Mouse (Mus musculus): ENCODE results near the gene Timm8a1. TPM values are rescaled to one million over a fixed set of nuclear protein-coding genes. Genes with fewer than 3 reads are reported as not detected.
"Not testable (repeated sequence)": the region's sequence is repeated elsewhere in the genome, so short reads cannot be mapped to it uniquely, and the experiment has no call there.

The Timm8a1 gene
- polyA plus RNA-seq, 1 experiment from 2014 or later, result 147 TPM

DNA sequence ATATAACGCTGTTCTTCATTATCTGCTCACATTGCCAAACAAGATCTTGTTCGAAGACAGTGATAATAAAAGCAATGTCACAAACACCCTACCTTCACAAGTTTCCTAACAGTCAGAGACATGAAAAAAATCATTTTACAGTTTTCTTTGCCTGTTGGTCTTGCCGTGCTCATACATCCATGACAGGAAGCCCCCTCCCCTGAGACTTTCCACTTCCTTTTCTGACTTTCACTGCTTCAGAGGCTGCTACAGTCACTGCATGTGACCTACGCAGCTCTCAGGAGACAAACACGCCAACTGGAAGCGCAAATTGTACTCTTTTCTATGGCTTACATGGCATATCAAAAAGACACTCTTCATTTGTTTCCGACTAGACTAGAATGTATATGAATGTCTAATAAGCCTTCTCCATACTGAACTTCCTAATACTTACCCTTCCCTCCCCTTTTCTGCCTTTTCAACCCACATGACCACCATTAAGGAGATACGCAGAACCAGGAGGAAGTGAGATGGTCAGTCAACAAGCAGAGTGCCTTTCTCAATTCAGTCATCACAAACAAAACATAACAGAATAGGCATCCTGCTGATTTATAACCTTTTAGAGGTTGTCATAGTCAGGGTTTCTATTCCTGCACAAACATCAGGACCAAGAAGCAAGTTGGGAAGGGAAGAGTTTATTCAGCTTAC lies 25.0 kb upstream of the Timm8a1 start:
- H3K27me3 ChIP-seq (replicated peaks), result no peaks in the 10 kb centered on the region
- no peaks in the 10 kb centered on the region for H3K9me3 ChIP-seq
- H3K27ac ChIP-seq, result no peak overlapping the region
- H3K36me3 ChIP-seq, result no peaks in the 10 kb centered on the region
- no peaks in the 10 kb centered on the region for H3K4me1 ChIP-seq (replicated peaks)
- no peak overlapping the region for H3K4me3 ChIP-seq (replicated peaks)
- H3K9ac ChIP-seq, result no peak overlapping the region
- no peak for ATAC-seq
- 83% methylated on average over 8 of the region's 8 CpGs for WGBS
- no peak overlapping the region for H3K4me2 ChIP-seq (replicated peaks)

DNA sequence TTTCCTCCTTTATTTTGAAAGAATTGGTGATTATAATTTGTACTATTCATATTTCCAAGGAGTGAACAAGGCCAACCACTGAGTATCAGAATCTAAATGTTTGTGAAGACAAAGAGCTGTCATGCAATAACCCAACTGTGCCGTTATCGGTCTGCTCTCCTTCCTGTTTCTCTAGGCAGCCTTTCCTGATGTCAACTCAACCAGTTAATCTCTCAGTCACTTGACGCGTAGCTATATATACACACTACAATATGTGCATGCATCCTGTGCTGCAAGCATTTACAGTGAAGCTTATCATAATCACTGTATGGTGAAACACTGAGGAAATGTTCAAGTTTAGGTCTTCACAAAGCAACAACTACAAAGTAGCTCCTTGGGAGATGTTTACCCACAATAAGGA lies 22.7 kb upstream of the Timm8a1 start:
- no peaks in the 10 kb centered on the region for H3K27me3 ChIP-seq (replicated peaks)

DNA sequence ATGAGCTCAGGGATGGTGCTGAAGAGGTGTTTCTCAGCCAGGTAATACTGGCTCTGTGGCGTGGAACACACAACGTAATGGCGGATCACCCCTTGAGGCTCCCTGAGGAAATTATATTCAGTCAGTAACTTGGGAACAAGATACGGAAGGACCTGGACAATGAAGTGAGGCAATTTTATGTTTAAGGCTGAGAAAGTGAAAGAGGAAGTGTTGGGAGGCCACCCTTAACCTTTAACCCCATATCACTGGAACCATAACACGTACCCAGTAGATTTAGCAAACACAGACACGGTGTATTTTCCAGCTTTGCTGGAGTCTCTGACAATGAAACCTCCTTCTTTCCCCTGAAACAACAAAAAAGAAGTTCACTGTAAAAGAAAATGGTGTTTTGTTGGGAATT lies 12.8 kb upstream of the Timm8a1 start:
- no peaks in the 10 kb centered on the region for H3K9me3 ChIP-seq
- no peaks in the 10 kb centered on the region for H3K27me3 ChIP-seq (replicated peaks)
- H3K4me2 ChIP-seq (replicated peaks), result no peak overlapping the region
- H3K4me1 ChIP-seq (replicated peaks), result no peaks in the 10 kb centered on the region
- no peak overlapping the region for H3K4me3 ChIP-seq (replicated peaks)
- 58% methylated on average over 6 of the region's 6 CpGs for WGBS
- H3K36me3 ChIP-seq, result no peaks in the 10 kb centered on the region
- no peak for ATAC-seq
- no peak overlapping the region for H3K27ac ChIP-seq
- no peak overlapping the region for H3K9ac ChIP-seq

More for the DNA sequence above, 22.7 kb upstream of the Timm8a1 start:
- Histone ChIP-seq H3K4me3 (replicated peaks) (no peak overlapping the region), H3K4me2 (replicated peaks) (no peak overlapping the region), H3K4me1 (replicated peaks) (no peaks in the 10 kb centered on the region), H3K9me3 (no peaks in the 10 kb centered on the region), H3K27ac (no peak overlapping the region), H3K9ac (no peak overlapping the region), H3K36me3 (no peaks in the 10 kb centered on the region)
- ATAC-seq, result no peak
- 76% methylated on average over 4 of the region's 4 CpGs for WGBS

DNA sequence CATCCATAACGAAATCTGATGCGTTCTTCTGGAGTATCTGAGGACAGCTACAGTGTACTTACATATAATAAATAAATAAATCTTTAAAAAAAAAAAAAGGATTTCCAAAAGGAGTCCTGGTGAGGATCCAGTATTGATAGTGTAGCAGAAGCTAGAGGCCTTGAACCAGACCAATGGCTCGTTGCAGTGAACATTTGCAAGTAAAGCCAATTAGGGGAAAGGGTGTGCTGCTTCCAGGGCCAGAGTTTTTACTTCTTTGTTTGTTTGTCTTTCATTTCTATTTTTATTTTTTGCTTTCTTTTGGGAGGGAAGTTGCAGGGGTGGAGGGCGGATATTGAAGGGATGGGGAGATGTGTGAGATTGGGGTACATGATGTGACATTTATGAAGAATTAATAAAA lies 11.7 kb upstream of the Timm8a1 start:
- H3K27me3 ChIP-seq (replicated peaks), result no peaks in the 10 kb centered on the region
- H3K9me3 ChIP-seq, result no peaks in the 10 kb centered on the region
- WGBS, result 80% methylated on average over 4 of the region's 4 CpGs
- no peak for ATAC-seq
- H3K4me3 ChIP-seq (replicated peaks), result no peak overlapping the region
- H3K9ac ChIP-seq, result no peak overlapping the region
- no peak overlapping the region for H3K27ac ChIP-seq
- H3K4me2 ChIP-seq (replicated peaks), result no peak overlapping the region
- H3K36me3 ChIP-seq, result no peaks in the 10 kb centered on the region
- H3K4me1 ChIP-seq (replicated peaks), result no peaks in the 10 kb centered on the region

DNA sequence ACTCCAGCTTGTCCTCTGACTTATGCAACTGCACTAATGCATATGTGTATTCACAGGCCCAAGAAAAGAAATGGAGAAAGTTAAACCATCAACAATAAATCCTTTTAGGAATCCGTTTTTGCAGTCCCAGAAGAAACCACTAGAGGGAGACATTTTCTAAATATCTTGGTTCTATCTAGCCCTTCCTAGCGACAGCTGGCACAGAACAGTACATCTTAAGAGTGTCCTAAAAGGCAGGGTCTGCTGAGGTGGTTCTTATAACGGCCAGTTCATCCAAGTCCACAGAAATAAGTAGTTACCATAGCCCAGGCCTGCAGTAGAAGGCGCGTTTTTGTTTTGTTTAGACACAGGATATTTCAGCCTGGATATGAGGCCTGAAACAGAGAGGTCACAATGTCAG lies 9.2 kb upstream of the Timm8a1 start:
- Histone ChIP-seq H3K27me3 (replicated peaks) (no peaks in the 10 kb centered on the region), H3K9ac (no peak overlapping the region), H3K4me3 (replicated peaks) (no peak overlapping the region), H3K4me1 (replicated peaks) (no peaks in the 10 kb centered on the region), H3K36me3 (no peaks in the 10 kb centered on the region), H3K9me3 (no peaks in the 10 kb centered on the region), H3K27ac (no peak overlapping the region), H3K4me2 (replicated peaks) (no peak overlapping the region)
- no peak for ATAC-seq
- 24% methylated on average over 5 of the region's 5 CpGs for WGBS

DNA sequence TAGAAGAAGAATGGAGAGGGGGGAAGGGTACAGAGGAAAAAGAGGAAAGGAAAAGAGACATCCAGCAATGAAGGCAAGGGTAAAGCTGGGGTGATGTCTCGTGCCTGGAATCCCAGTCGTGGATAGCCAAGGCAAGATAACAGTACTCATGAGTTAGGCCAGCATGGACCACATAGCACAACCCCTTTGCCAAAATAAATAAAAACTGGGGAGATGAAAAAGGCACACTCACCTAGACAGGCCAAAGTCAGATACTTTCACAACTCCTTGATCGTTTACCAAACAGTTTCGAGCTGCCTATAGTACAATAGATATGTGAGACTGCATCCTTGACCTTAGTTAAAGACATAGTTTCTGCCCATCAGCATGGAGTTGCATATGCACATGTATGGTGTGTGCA lies 5.7 kb upstream of the Timm8a1 start:
- 81% methylated on average over 4 of the region's 4 CpGs for WGBS
- no peak overlapping the region for H3K9ac ChIP-seq
- no peak overlapping the region for H3K4me2 ChIP-seq (replicated peaks)
- H3K9me3 ChIP-seq, result no peaks in the 10 kb centered on the region
- H3K27me3 ChIP-seq (replicated peaks), result no peaks in the 10 kb centered on the region
- ATAC-seq, result no peak
- no peaks in the 10 kb centered on the region for H3K4me1 ChIP-seq (replicated peaks)
- no peak overlapping the region for H3K4me3 ChIP-seq (replicated peaks)
- H3K36me3 ChIP-seq, result no peaks in the 10 kb centered on the region
- no peak overlapping the region for H3K27ac ChIP-seq

DNA sequence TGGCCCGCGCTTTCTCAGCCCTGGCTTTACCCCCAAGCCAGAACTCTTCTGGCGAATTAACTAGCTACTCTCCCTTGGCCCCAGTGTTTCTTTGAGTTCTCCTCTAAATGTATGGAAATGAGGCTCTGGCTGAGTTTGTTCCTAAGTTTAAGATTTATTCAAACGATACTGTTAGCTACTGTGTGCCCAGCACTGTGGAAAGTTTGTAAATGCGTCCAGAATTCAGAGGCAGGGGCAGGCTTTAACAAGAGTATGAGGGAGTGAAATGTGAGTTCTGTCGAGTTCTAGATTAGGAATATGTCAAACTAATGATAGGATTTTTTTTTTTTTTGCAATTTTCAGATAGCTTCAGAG lies 267 bp upstream of the Timm8a1 start:
- H3K4me1 ChIP-seq (replicated peaks), result no peaks in the 10 kb centered on the region
- H3K4me2 ChIP-seq (replicated peaks), result peak overlapping the region; percentile 52
- peak overlapping the region; percentile 77; the same call in 1 of the 2 replicates for H3K27ac ChIP-seq
- no peaks in the 10 kb centered on the region for H3K36me3 ChIP-seq
- no peaks in the 10 kb centered on the region for H3K9me3 ChIP-seq
- H3K4me3 ChIP-seq (replicated peaks), result peak overlapping the region; percentile 52
- WGBS, result 25% methylated on average over 6 of the region's 6 CpGs
- H3K9ac ChIP-seq, result peak overlapping the region; percentile 50; the same call in 1 of the 2 replicates
- ATAC-seq, result no peak; the same call in 1 of the 2 replicates
- H3K27me3 ChIP-seq (replicated peaks), result no peaks in the 10 kb centered on the region

DNA sequence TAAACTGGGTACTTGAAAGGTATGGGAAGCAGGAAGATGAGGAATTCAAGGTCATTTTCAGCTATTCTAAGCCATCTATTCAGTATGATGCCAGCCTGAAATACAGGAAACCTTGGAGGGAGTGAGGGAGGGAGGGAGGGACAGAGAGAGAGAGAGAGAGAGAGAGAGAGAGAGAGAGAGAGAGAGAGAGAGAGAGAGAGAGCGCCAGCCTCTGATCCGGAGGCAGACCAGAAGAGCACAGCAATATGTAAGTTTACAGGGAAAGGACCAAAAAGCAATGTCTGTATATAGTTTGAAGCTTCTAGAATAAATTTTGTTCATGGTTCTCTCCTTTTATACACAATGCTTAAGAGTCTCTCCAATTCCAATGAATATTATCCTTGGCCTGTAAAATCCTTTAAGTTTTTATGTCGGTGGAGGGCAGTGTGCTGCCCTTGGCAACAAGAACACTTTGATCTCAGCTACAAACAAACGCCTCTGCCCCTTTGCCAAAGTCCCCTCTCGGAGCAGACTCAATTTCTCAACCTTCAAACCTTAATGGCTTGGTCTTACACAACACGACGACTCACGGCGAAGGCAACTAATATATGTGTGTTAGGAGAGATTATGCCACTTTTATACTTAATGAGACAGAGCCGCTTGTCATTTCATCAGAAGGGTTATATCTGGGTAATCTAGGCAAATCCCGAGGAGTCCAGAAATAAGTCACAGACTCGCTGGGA lies 1.1 kb downstream of the Timm8a1 start:
- Histone ChIP-seq H3K4me2 (replicated peaks) (peak overlapping the region; percentile 50), H3K27me3 (replicated peaks) (no peaks in the 10 kb centered on the region), H3K4me1 (replicated peaks) (no peaks in the 10 kb centered on the region), H3K9me3 (no peaks in the 10 kb centered on the region), H3K9ac (peak overlapping the region; percentile 58), H3K36me3 (no peaks in the 10 kb centered on the region), H3K4me3 (replicated peaks) (peak overlapping the region; percentile 52), H3K27ac (0 out of 2 replicates have a peak overlapping the region, but pooled peaks have one; percentile 27)
- ATAC-seq, result peak; percentile 47; the same call in 1 of the 2 replicates
- 31% methylated on average over 12 of the region's 12 CpGs for WGBS

DNA sequence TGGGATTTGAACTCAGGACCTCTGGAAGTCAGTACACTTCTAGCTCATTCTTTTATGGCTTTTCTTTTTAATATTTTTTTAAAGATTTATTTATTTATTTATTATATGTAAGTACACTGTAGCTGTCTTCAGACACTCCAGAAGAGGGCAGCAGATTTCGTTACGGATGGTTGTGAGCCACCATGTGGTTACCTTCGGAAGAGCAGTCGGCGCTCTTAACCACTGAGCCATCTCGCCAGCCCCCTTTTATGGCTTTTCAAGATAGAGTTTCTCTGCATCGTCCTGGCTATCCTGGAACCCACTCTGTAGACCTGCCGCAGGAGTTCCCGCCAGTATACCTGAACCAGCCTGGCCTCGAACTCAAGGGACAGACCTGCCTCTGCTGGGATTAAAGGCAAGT lies 1.9 kb downstream of the Timm8a1 start:
- not testable (repeated sequence) for H3K36me3 ChIP-seq; ATAC-seq; H3K4me1 ChIP-seq (replicated peaks); H3K9ac ChIP-seq; H3K4me3 ChIP-seq (replicated peaks); H3K27me3 ChIP-seq (replicated peaks); H3K27ac ChIP-seq; H3K9me3 ChIP-seq
- WGBS, result 81% methylated on average over 10 of the region's 10 CpGs
- 0 out of 2 replicates have a peak overlapping the region, but pooled peaks have one; percentile 50 for H3K4me2 ChIP-seq (replicated peaks)

DNA sequence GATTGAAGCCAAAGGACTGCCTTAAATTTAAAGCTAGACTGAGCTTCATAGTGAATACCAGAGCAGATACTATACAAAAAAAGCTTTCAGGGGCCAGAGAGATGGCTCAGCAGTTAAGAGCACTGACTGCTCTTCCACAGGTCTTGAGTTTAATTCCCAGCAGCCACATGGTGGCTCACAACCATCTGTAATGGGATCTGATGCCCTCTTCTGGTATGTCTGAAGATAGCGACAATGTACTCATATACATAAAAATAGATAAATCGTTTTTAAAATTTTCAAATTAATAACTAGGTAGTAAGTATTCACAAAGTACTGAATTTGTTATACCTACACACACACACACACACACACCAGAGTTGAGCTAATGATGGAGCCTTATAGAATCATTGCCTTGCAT lies 8.3 kb downstream of the Timm8a1 start:
- no peak for ATAC-seq
- H3K9me3 ChIP-seq, result no peaks in the 10 kb centered on the region
- no peak overlapping the region for H3K27ac ChIP-seq
- H3K4me1 ChIP-seq (replicated peaks), result no peaks in the 10 kb centered on the region
- H3K27me3 ChIP-seq (replicated peaks), result no peaks in the 10 kb centered on the region
- 80% methylated on average over 2 of the region's 2 CpGs for whole genome bisulfite sequencing
- H3K4me2 ChIP-seq (replicated peaks), result no peak overlapping the region
- H3K9ac ChIP-seq, result no peak overlapping the region
- no peaks in the 10 kb centered on the region for H3K36me3 ChIP-seq
- no peak overlapping the region for H3K4me3 ChIP-seq (replicated peaks)

DNA sequence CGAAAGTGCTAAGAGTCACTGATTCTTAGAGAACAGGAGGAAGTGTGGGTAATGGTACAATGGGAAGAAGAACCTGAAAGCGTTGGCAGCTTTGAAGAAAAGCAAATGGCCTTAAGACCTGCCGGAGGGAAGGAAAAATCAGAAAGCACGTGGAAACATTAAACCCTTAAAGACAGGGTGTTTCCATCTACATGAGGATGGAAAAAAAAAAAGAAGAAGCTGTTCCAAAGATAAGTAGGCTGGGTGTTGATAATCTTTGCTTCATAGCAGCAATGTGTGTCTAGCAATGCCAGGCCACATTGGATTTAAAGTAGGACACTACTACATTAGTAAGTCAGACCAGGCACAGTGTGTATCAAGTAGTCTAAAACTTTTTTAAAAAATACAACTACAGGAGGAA lies 16.4 kb downstream of the Timm8a1 start:
- H3K4me2 ChIP-seq (replicated peaks), result no peak overlapping the region
- no peaks in the 10 kb centered on the region for H3K9me3 ChIP-seq
- H3K4me3 ChIP-seq (replicated peaks), result no peak overlapping the region
- no peak overlapping the region for H3K9ac ChIP-seq
- no peak overlapping the region for H3K27ac ChIP-seq
- 85% methylated on average over 4 of the region's 4 CpGs for whole genome bisulfite sequencing
- no peak for ATAC-seq
- no peaks in the 10 kb centered on the region for H3K4me1 ChIP-seq (replicated peaks)
- no peaks in the 10 kb centered on the region for H3K36me3 ChIP-seq
- no peaks in the 10 kb centered on the region for H3K27me3 ChIP-seq (replicated peaks)

DNA sequence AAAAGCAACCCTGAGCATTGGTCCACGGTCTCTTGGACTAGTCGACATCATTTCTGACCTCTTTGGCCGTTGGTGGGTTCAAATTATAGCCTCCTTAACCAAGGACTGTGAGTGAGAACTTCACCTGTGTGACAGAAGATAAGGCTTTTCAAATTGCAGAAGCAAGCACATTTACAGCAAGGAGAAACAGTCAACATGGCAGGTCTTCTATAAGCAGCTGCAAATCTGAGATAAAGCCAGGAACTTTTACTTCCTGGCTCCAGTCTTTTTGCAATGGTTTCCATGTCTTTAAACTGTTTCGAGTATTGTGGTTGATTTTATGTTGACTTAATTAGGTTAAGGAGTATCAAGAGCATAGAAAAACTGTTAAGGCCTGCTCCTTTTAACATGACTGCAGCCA lies 17.9 kb downstream of the Timm8a1 start:
- no peaks in the 10 kb centered on the region for H3K9me3 ChIP-seq
- H3K4me1 ChIP-seq (replicated peaks), result no peaks in the 10 kb centered on the region
- 73% methylated on average over 4 of the region's 4 CpGs for WGBS

DNA sequence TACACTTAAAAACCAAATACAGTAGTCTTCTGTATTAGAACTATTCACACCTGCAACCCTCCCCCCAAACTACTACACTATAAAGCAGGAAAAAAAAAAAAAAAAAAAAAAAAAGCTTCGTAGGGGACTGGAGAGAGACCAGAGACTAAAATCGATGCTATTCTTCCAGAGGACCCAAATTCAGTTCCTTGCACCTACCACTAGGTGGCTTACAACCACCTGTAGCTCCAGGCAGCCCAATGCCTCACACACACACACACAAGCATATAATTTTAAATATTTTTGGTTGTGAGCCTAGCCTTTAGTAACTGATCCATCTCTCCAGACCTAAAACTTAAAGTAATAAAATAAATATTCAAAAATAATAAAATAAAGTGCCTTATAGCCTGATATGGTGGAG lies 32.2 kb downstream of the Timm8a1 start:
- no peaks in the 10 kb centered on the region for H3K27me3 ChIP-seq (replicated peaks)
- no peaks in the 10 kb centered on the region for H3K9me3 ChIP-seq
- H3K4me2 ChIP-seq (replicated peaks), result no peak overlapping the region
- no peaks in the 10 kb centered on the region for H3K36me3 ChIP-seq
- 49% methylated on average over 2 of the region's 2 CpGs for WGBS
- no peak overlapping the region for H3K27ac ChIP-seq
- H3K9ac ChIP-seq, result no peak overlapping the region
- no peak overlapping the region for H3K4me3 ChIP-seq (replicated peaks)
- no peak for ATAC-seq
- H3K4me1 ChIP-seq (replicated peaks), result no peaks in the 10 kb centered on the region

More for the DNA sequence above, 17.9 kb downstream of the Timm8a1 start:
- H3K4me3 ChIP-seq (replicated peaks), result no peak overlapping the region
- no peaks in the 10 kb centered on the region for H3K36me3 ChIP-seq
- no peak overlapping the region for H3K27ac ChIP-seq
- H3K27me3 ChIP-seq (replicated peaks), result no peaks in the 10 kb centered on the region
- ATAC-seq, result no peak
- H3K9ac ChIP-seq, result no peak overlapping the region
- H3K4me2 ChIP-seq (replicated peaks), result no peak overlapping the region
